Mouse (Mus musculus): ENCODE measurements at regions not wholly inside any gene's neighbourhood (a gene's known extent, or its start where the extent isn't known, plus 50 kb on each side); places are given as distances from the start of the nearest gene placed in this dataset.

DNA sequence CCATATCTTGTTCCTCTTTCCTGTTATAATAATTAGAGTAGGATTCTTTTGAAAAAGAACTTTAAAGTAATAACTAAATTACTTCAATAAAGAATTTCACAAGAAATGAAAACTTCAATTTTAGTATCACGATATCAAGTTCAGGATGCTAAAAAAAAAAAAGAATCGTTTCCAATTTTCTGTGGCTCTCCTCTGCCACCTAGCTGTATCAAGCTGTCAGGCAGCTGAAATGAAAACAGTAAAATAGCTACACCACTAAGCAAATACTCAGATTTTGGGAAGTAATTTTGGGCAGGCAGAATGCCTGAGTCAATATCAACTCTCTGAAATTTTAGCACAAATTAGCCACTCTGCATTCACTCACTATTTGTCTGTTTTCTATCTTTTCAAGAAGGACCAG lies 694.5 kb upstream of the Arrdc3 start:
- Histone ChIP-seq H3K4me3 (ENCODE audit: insufficient read depth, low read depth, low read length) (no peak overlapping the region), H3K4me1 (ENCODE audit: control insufficient read depth, insufficient read depth, low read length) (no peaks in the 10 kb centered on the region), H3K27me3 (ENCODE audit: control insufficient read depth, insufficient read depth, low read length) (no peaks in the 10 kb centered on the region), H3K36me3 (ENCODE audit: control insufficient read depth, insufficient read depth, low read length) (no peaks in the 10 kb centered on the region), H3K9ac (ENCODE audit: low read depth, low read length) (no peak overlapping the region), H3K27ac (replicated peaks; ENCODE audit: insufficient read depth, low read depth, low read length) (no peak overlapping the region), H3K79me2 (ENCODE audit: control insufficient read depth, insufficient read depth, low read length) (no peaks in the 10 kb centered on the region)
- no peak for TF ChIP-seq POLR2A (IDR thresholded peaks at IDR 0.05; ENCODE audit: extremely low read depth, insufficient read depth, low read length)
- no peak for TF ChIP-seq CTCF (IDR thresholded peaks at IDR 0.05; ENCODE audit: low read depth, low read length)
- WGBS: 81% methylated on average over 2 of the region's 2 CpGs
- no peak for DNase-seq (ENCODE audit: extremely low read depth, low read depth, low spot score)

DNA sequence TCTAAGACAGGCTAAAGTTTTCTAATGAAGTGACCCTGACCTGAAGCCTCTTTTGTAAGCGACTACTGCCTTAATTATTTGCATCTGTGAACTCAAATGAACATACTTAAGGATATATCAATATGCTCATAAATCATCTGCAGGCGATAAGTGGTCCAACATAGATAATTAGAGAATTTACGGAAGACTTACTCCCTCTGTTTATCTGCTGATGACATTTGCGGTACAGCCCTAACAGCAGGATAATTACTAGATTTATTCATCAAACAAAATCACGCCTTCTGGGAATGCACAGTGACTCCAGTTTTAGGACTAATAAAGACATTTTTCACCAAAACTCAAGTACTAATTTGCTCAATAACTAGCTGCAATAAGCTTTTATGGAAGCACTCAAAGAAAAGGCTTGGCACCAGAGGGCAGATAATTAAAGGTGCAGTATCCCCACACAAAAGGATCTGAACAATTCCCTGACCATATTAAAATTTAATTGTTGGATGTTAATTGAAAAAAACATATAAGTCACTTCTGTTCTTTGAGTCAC lies 688.0 kb upstream of the Arrdc3 start:
- WGBS: 71% methylated on average over 5 of the region's 5 CpGs

DNA sequence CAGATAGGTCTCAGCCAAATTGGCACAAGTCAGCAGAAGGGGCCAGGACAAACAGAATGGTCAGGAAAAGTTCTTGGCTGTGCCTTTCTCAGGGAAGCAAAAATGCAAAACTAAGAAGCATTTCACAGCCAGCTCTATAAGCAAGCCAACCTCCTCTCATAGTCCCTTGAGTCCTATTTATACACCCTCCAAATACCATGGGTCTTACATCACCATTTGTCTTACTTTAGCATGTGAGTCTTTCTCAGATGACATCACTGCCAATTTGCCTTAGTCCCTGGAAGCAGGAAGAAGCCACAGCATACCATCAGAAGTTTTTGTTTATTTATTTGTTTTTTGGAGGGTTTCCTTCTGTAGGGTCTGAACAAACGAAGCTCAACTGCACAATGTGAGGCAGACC lies 659.1 kb upstream of the Arrdc3 start:
- no peaks in the 10 kb centered on the region for H3K4me1 ChIP-seq (ENCODE audit: control insufficient read depth, insufficient read depth, low read length)
- 45% methylated on average over 1 of the region's 1 CpGs for WGBS
- TF ChIP-seq POLR2A (IDR thresholded peaks at IDR 0.05; ENCODE audit: extremely low read depth, insufficient read depth, low read length) (no peak), CTCF (IDR thresholded peaks at IDR 0.05; ENCODE audit: low read depth, low read length) (no peak)

More for the DNA sequence above, 688.0 kb upstream of the Arrdc3 start:
- no peak for TF ChIP-seq POLR2A (IDR thresholded peaks at IDR 0.05; ENCODE audit: extremely low read depth, insufficient read depth, low read length)
- TF ChIP-seq CTCF (IDR thresholded peaks at IDR 0.05; ENCODE audit: low read depth, low read length): no peak
- Histone ChIP-seq H3K27ac (replicated peaks; ENCODE audit: insufficient read depth, low read depth, low read length) (no peak overlapping the region), H3K79me2 (ENCODE audit: control insufficient read depth, insufficient read depth, low read length) (no peaks in the 10 kb centered on the region), H3K27me3 (ENCODE audit: control insufficient read depth, insufficient read depth, low read length) (no peaks in the 10 kb centered on the region), H3K4me1 (ENCODE audit: control insufficient read depth, insufficient read depth, low read length) (no peaks in the 10 kb centered on the region), H3K36me3 (ENCODE audit: control insufficient read depth, insufficient read depth, low read length) (no peaks in the 10 kb centered on the region), H3K9ac (ENCODE audit: low read depth, low read length) (no peak overlapping the region), H3K4me3 (ENCODE audit: insufficient read depth, low read depth, low read length) (no peak overlapping the region)
- DNase-seq (ENCODE audit: extremely low read depth, low read depth, low spot score): no peak

DNA sequence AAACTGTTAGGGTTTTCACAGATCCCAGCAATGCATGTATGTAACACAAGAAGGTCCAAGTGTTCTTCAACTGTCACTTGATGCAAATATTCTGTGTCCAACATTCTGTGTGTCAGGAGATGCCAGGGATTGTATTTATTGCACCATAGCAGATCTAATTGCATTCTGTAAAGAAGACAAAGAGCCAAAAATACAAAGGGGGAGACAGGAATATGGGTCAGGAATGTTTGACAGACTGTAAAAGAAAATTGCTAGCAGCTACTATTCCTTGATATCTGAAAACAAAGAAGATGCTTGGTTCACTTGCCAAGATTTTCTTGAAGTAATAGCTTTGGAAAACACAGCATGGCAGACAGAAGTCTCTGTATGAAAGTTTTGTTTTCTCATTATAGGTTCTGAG lies 651.8 kb upstream of the Arrdc3 start:
- Histone ChIP-seq H3K79me2 (ENCODE audit: control insufficient read depth, insufficient read depth, low read length) (no peaks in the 10 kb centered on the region), H3K27me3 (ENCODE audit: control insufficient read depth, insufficient read depth, low read length) (no peaks in the 10 kb centered on the region), H3K9ac (ENCODE audit: low read depth, low read length) (no peak overlapping the region), H3K4me3 (ENCODE audit: insufficient read depth, low read depth, low read length) (no peak overlapping the region), H3K36me3 (ENCODE audit: control insufficient read depth, insufficient read depth, low read length) (no peaks in the 10 kb centered on the region), H3K4me1 (ENCODE audit: control insufficient read depth, insufficient read depth, low read length) (no peaks in the 10 kb centered on the region), H3K27ac (replicated peaks; ENCODE audit: insufficient read depth, low read depth, low read length) (no peak overlapping the region)
- DNase-seq (ENCODE audit: extremely low read depth, low read depth, low spot score): no peak
- TF ChIP-seq POLR2A (IDR thresholded peaks at IDR 0.05; ENCODE audit: extremely low read depth, insufficient read depth, low read length) (no peak), CTCF (IDR thresholded peaks at IDR 0.05; ENCODE audit: low read depth, low read length) (no peak)

More for the DNA sequence above, 659.1 kb upstream of the Arrdc3 start:
- DNase-seq (ENCODE audit: extremely low read depth, low read depth, low spot score): no peak
- Histone ChIP-seq H3K27me3 (ENCODE audit: control insufficient read depth, insufficient read depth, low read length) (no peaks in the 10 kb centered on the region), H3K36me3 (ENCODE audit: control insufficient read depth, insufficient read depth, low read length) (no peaks in the 10 kb centered on the region), H3K79me2 (ENCODE audit: control insufficient read depth, insufficient read depth, low read length) (no peaks in the 10 kb centered on the region), H3K4me3 (ENCODE audit: insufficient read depth, low read depth, low read length) (no peak overlapping the region), H3K9ac (ENCODE audit: low read depth, low read length) (no peak overlapping the region), H3K27ac (replicated peaks; ENCODE audit: insufficient read depth, low read depth, low read length) (no peak overlapping the region)

DNA sequence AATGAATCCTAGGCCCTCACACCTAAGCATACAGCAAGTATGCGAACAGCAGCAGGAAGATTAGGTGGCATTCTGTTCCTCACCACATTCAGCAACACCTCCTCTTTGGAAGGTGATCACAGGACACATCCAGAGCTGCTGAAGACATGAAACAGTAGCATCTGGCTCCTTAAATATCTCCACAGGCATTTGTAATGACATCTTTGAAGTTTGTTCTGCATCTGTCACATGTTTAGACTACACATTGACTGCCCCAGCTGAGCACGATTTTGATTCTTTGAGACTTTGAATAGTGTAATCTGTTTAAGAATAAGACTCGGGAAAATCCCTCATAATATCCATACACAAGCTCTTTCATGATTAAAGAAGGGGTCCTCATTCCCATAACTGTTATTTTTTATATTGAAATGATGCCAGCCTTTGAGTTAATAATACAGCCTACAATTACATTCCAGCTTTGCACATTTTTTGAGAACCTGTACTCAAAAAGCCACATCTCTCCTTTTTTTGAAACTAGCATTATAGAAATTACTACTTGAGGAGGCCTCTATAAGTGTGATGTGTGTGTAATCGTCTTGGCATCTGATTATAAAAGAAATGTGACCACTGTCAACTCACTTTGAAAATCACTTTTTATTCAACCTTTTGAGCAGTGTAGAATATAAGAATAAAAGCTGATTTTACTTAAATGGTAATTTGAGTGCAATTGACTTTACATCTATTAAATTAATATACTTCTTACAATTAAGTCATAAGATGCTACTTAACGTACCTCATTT lies 647.7 kb upstream of the Arrdc3 start:
- no peaks in the 10 kb centered on the region for H3K79me2 ChIP-seq (ENCODE audit: control insufficient read depth, insufficient read depth, low read length)
- no peak overlapping the region for H3K4me3 ChIP-seq (ENCODE audit: insufficient read depth, low read depth, low read length)
- H3K9ac ChIP-seq (ENCODE audit: low read depth, low read length): no peak overlapping the region
- no peaks in the 10 kb centered on the region for H3K27me3 ChIP-seq (ENCODE audit: control insufficient read depth, insufficient read depth, low read length)
- H3K4me1 ChIP-seq (ENCODE audit: control insufficient read depth, insufficient read depth, low read length): no peaks in the 10 kb centered on the region
- no peaks in the 10 kb centered on the region for H3K36me3 ChIP-seq (ENCODE audit: control insufficient read depth, insufficient read depth, low read length)
- WGBS: 70% methylated on average over 5 of the region's 5 CpGs
- DNase-seq (ENCODE audit: extremely low read depth, low read depth, low spot score): no peak
- TF ChIP-seq CTCF (IDR thresholded peaks at IDR 0.05; ENCODE audit: low read depth, low read length) (no peak), POLR2A (IDR thresholded peaks at IDR 0.05; ENCODE audit: extremely low read depth, insufficient read depth, low read length) (no peak)
- H3K27ac ChIP-seq (replicated peaks; ENCODE audit: insufficient read depth, low read depth, low read length): no peak overlapping the region

DNA sequence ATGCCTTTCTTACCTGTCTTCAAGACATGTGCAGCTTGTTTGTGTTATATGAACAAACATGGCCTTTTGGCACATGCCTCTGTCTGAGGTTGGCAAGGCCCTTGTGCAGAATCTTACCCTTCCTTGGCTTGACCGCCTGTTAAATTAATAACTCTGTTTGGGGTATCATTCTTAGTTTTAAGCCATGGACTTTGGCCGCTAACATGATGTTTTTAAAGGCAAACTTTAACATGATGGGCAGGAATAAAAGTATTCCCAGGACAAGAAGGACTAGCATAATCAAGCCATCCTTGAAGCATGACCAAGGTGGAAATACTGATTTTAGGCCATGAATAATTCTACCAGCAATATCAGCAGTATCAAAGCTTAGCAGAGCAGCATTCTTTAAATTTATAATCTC lies 620.4 kb upstream of the Arrdc3 start:
- no peak overlapping the region for H3K4me3 ChIP-seq (ENCODE audit: insufficient read depth, low read depth, low read length)
- H3K27me3 ChIP-seq (ENCODE audit: control insufficient read depth, insufficient read depth, low read length): no peaks in the 10 kb centered on the region
- no peak overlapping the region for H3K9ac ChIP-seq (ENCODE audit: low read depth, low read length)
- TF ChIP-seq CTCF (IDR thresholded peaks at IDR 0.05; ENCODE audit: low read depth, low read length): no peak
- no peak for TF ChIP-seq POLR2A (IDR thresholded peaks at IDR 0.05; ENCODE audit: extremely low read depth, insufficient read depth, low read length)
- WGBS: 77% methylated on average over 2 of the region's 2 CpGs
- H3K79me2 ChIP-seq (ENCODE audit: control insufficient read depth, insufficient read depth, low read length): no peaks in the 10 kb centered on the region
- no peaks in the 10 kb centered on the region for H3K36me3 ChIP-seq (ENCODE audit: control insufficient read depth, insufficient read depth, low read length)
- no peak overlapping the region for H3K27ac ChIP-seq (replicated peaks; ENCODE audit: insufficient read depth, low read depth, low read length)
- no peaks in the 10 kb centered on the region for H3K4me1 ChIP-seq (ENCODE audit: control insufficient read depth, insufficient read depth, low read length)
- no peak for DNase-seq (ENCODE audit: extremely low read depth, low read depth, low spot score)
